Mouse (Mus musculus) bone marrow, adult 2 months (tissue): ENCODE results near the gene Tmem106a. TPM values are rescaled to one million over a fixed set of nuclear protein-coding genes. Genes with fewer than 3 reads are reported as not detected.

Source experiments
- H3K27ac ChIP-seq: fragments of 200-500 bp; 2 replicates; pipeline ENCODE4 v1.5.1; 2012; ENCODE audit warnings: low read depth, mild to moderate bottlenecking, control low read depth, inconsistent platforms, low read length; ENCODE audit not compliant: control insufficient read depth, poor library complexity, insufficient read depth
- H3K4me1 ChIP-seq: fragments of 200-500 bp; 2 replicates; pipeline ENCODE4 v1.6.1; 2011; ENCODE audit warnings: low read length; ENCODE audit not compliant: control insufficient read depth, insufficient read depth
- H3K4me3 ChIP-seq: fragments of 200-500 bp; replicated peaks from 2 replicates; pipeline ENCODE3; 2011; ENCODE audit warnings: mild to moderate bottlenecking, low read depth, low read length, control low read depth; ENCODE audit not compliant: control insufficient read depth
- CTCF ChIP-seq: fragments of 200-500 bp; IDR thresholded peaks from 2 replicates; pipeline ENCODE4 v1.5.1; 2011; ENCODE audit warnings: low read length, control low read depth; ENCODE audit not compliant: control insufficient read depth, insufficient read depth
- POLR2A ChIP-seq: fragments of 200-500 bp; IDR thresholded peaks from 2 replicates; pipeline ENCODE4 v1.6.1; 2011; ENCODE audit warnings: low read depth, mild to moderate bottlenecking, control low read depth, low read length, borderline replicate concordance; ENCODE audit not compliant: control insufficient read depth
- WGBS: fragments of 180-500 bp; shearing (Covaris S2); methylation state at CpG from one replicate; pipeline ENCODE4 v1.1.7; 2018; 5-methylcytosine and 5-hydroxymethylcytosine counted together
- polyA plus RNA-seq: library from polyadenylated mRNA; stranded (reverse); fragments of >200 nt; gene quantifications from 2 replicates; pipeline ENCODE4 v1.2.4, GENCODE M21; 2011; ENCODE audit warnings: low replicate concordance; ENCODE audit not compliant: missing spikeins, insufficient read depth, insufficient read length

Tmem106a gene
- polyA plus RNA-seq: 6.7 and 14.1 TPM in 2 replicates

DNA sequence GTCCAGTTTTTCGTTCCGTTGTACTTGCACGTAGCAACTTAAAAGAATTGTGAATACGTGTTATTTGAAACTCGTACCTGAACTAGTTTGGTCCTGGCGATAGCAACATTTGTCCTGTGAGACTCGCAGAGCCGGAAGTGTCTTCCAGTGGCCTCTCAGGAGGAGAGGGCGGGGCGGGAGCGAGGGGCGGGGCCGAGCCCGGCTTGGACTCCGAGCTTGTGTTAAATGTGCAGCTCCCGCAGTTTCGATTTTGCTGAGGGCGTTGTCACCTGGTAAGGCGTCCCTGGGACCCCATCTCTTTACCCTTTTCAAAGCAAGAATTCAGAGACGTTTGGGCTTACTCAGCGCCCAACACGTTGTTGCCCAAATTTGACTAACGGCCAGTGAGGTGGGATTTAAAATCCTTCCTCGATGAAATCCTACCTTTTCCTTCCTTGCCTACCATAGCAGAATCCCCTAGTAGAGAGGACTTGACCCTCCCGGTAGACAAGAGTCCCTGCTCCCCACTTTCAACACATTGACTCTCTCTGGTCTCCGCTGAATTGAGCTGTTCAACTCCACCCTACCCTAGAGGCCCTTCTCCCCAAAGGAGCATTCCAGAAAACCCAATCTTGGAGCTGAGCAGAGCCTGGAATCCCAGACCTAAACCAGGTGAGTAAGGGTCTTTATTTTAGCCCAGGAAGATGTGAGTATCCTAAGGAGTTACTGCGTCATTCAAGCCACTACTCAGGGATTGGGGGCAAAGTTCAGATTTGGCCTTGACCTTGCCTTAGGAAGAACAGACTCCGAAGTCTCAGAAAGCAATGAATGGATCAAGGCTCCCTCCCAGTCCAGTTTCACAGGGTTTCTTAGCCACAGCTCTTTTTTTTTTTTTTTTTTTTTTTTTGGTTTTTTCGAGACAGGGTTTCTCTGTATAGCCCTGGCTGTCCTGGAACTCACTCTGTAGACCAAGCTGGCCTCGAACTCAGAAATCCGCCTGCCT, at the start of gene Tmem106a:
Tmem106a (plus strand) TSS at position 189 of the 982 bp plus-strand sequence.
- WGBS: 15% methylated on average over 30 of the region's 31 CpGs
- Histone ChIP-seq H3K27ac (peak within 1 kb of the TSS; percentile 39), H3K4me1 (peaks cover 2% of the 10 kb centered on the region), H3K4me3 (peak within 1 kb of the TSS; percentile 81)
- no peak for TF ChIP-seq CTCF
- TF ChIP-seq POLR2A: no peak

DNA sequence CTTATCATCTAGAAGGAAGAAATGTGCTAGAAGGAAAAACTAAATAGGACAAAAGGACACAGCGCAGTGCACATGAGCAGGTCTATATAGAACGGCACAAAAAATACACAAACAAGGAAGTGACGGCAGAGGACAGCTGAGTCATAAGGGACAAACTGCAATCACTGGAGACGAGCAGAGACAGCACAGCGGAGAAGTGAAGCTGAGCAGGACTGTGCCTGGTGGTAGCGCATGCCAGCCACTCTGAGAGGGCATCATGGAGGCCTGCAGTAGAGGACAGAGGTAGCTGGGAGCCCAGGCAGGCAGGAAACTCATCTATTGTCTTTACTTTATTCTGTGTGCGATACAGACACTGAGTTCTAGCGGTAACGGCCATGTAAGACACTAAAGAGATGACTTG, 38.5 kb upstream of the Tmem106a start:
- TF ChIP-seq CTCF: no peak
- no peak for TF ChIP-seq POLR2A
- Histone ChIP-seq H3K4me1 (no peaks in the 10 kb centered on the region), H3K27ac (no peak overlapping the region), H3K4me3 (no peak overlapping the region)
- WGBS: 77% methylated on average over 9 of the region's 9 CpGs

DNA sequence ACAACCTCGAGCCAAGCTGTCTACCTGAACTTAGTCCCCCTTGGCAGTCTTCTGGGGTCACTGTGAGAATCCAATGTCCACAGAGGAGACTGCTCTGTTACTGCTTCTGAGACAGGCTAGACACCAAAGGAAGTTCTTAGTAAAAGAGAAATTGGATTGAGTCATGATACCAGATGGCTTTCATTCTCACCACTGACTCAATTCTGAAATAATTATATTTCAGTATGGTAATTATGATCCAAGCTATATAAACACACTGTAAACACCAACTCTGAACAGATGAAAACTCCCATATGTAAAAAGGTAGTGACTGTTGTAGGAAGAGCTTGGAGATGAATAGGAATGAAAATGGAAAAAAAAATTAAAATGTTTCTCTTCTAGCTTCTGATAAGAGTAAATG, 37.9 kb upstream of the Tmem106a start:
- WGBS: 72% methylated on average over 1 of the region's 1 CpGs
- H3K4me3 ChIP-seq: no peak overlapping the region
- no peak overlapping the region for H3K27ac ChIP-seq
- TF ChIP-seq POLR2A (no peak), CTCF (no peak)
- no peaks in the 10 kb centered on the region for H3K4me1 ChIP-seq

DNA sequence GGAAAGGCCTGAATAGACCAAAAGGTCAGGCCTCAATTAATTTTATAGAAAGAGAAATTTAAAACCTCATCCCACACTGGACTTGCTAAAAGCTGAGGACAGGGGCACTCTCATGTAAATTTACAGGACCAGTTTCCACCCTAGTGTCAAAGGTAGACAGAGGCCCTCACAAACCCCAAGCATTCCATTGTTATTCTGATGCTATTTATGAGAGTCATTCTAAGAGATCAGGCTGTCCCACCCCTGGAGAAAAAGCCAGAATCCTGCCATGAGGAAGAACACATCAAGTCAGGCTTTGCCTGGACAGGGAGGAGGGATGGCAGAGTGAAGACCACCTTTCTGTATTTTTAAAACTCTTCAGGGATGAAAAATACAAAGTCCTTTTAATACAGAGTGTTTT, 33.5 kb upstream of the Tmem106a start:
- Histone ChIP-seq H3K27ac (no peak overlapping the region), H3K4me1 (no peaks in the 10 kb centered on the region), H3K4me3 (no peak overlapping the region)
- TF ChIP-seq CTCF: no peak
- TF ChIP-seq POLR2A: no peak

- under 1% methylated on average over 43 of the region's 43 CpGs for WGBS
- peak; percentile 63; the same call in 1 of the 2 replicates for TF ChIP-seq POLR2A
- no peak for TF ChIP-seq CTCF
Measured at GRCm38 (mm10) chr11:101551751-101552475, 30.1 kb upstream of the Tmem106a start, which contains the start of the genes Brca1 and Nbr1. Gene Brca1 (minus strand): TSS chr11:101551955. Gene Nbr1 (plus strand): TSS chr11:101552149.

DNA sequence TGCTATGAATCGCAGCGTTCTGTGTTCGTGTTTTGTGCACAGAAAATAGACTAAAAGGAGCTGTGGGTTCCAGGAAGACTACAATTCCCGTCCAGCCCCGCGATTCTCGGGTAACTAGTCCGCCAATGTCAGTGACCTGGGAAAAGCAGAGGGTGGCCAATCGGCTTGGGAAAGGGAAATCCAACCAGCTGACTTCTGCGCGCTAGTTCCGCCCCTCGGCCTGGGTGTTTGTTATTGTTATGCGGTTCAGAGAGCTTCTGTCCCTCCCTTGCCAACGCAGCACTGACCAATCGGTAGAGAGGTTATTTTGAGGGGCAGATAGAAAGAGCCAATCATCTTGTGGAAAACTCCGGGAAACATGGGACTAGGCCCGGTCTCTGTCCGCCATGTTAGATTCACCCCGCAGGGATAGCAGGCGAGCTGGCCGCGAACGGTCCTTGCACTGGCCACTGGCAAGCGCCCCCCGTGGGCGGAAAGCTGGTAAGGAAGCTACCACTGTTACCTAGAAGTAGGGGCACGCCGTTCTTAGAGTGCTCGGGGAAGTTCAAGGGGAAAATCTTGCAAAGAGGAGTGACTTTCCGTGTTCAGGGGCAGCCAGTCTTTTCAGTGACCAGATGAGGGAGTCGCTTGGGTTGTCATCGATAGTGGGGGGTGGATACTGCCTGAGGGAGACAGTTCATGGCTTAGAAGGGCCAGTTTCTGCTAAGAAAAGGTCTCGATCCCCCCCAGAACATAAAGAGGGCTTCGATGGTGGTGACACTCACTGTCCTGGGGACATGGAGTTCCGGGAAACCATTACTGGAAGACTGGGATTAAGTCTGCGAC, 29.4 kb upstream of the Tmem106a start:
- Histone ChIP-seq H3K4me3 (peak overlapping the region; percentile 84), H3K4me1 (peaks cover 1% of the 10 kb centered on the region; the same call in 1 of the 2 replicates), H3K27ac (peak overlapping the region; percentile 89)
- TF ChIP-seq CTCF: no peak
- peak; percentile 90; the same call in 1 of the 2 replicates for TF ChIP-seq POLR2A
- under 1% methylated on average over 37 of the region's 37 CpGs for WGBS

More at GRCm38 (mm10) chr11:101551751-101552475, 30.1 kb upstream of the Tmem106a start, which contains the start of the genes Brca1 and Nbr1:
- H3K4me3 ChIP-seq: peak within 1 kb of the TSS; percentile 91
- peaks cover 1% of the 10 kb centered on the region; the same call in 1 of the 2 replicates for H3K4me1 ChIP-seq
- H3K27ac ChIP-seq: peak within 1 kb of the TSS; percentile 89

DNA sequence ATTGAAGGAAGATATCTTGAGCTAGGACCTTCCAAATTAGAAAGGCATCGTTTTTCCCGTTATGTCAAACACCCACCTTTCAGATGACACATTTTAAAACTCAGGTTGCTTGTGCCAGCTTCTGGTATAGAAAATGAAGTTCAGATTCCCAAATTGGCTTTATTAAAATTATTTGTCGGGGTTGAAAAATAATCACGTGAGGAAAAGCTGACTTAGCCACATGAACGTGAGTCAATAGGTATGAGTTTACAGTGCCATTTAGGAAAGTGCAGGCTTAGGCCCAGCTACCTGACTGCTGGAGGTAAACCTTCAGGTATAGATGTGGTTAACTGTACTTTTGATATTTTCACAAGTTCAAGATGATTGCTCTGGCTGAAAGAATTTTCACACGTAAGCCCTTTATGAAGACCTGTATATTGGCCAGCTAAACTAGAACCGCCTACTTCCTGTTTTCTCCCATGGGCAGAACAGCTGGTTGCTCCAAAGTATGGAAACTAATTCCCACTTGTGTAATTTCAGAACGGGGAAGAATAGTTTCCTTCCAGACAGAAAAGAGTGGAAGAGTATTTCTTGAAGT, 28.6 kb upstream of the Tmem106a start:
- TF ChIP-seq CTCF (no peak), POLR2A (no peak)
- H3K27ac ChIP-seq: no peak overlapping the region
- H3K4me3 ChIP-seq: peak overlapping the region; percentile 76
- peaks cover 1% of the 10 kb centered on the region; the same call in 1 of the 2 replicates for H3K4me1 ChIP-seq
- WGBS: 2% methylated on average over 8 of the region's 8 CpGs
